Mouse (Mus musculus): ENCODE data around the gene Olfr955.

Gene Olfr955

GRCm38 (mm10) chr9:39471844-39472243 lies at the start of gene Olfr955:
Olfr955 (minus strand) TSS chr9:39471944.
- no peak for DNase-seq

- DNase-seq = no peak
Measured at GRCm38 (mm10) chr9:39518595-39518994, 46.9 kb upstream of the Olfr955 start.

- no peak for DNase-seq
Measured at GRCm38 (mm10) chr9:39515531-39515930, 43.8 kb upstream of the Olfr955 start, which contains the start of gene Olfr957. Olfr957 (minus strand) TSS chr9:39515809.

GRCm38 (mm10) chr9:39509412-39509811 lies 37.7 kb upstream of the Olfr955 start:
- no peak for DNase-seq

- DNase-seq = peak; percentile 1
Measured at GRCm38 (mm10) chr9:39508998-39509397, 37.3 kb upstream of the Olfr955 start.

GRCm38 (mm10) chr9:39493895-39494294 lies 22.2 kb upstream of the Olfr955 start, which contains the start of gene Olfr44:
Olfr44 (minus strand) TSS chr9:39493995.
- DNase-seq = no peak

GRCm38 (mm10) chr9:39456401-39456800 lies 15.3 kb downstream of the Olfr955 start, which contains the start of gene Olfr954:
Olfr954 (plus strand) TSS chr9:39456701.
- DNase-seq = no peak

- DNase-seq = no peak
Measured at GRCm38 (mm10) chr9:39427048-39427447, 44.7 kb downstream of the Olfr955 start, which contains the start of gene Olfr952. Olfr952 (minus strand) TSS chr9:39427148.

Measured in cerebellum, adult 11 months (tissue).